Mouse (Mus musculus) testis, postnatal 14 days (tissue): ENCODE measurements around the gene Stk33.

Source experiments
- DNase-seq: peaks from one replicate; pipeline ENCODE4 v3.0.0; 2021; ENCODE audit warnings: low spot score

Gene Stk33

GRCm38 (mm10) chr7:109239346-109239745 is 199.5 kb downstream of the Stk33 start:
- no peak for DNase-seq

- no peak for DNase-seq
Measured at GRCm38 (mm10) chr7:109238724-109239123, 200.2 kb downstream of the Stk33 start.

GRCm38 (mm10) chr7:109234882-109235640 is 203.8 kb downstream of the Stk33 start:
- DNase-seq: no peak

GRCm38 (mm10) chr7:109234476-109234875 is 204.4 kb downstream of the Stk33 start:
- DNase-seq: no peak

- no peak for DNase-seq
Measured at GRCm38 (mm10) chr7:109231881-109232321, 207.0 kb downstream of the Stk33 start.

GRCm38 (mm10) chr7:109231307-109231706 is 207.6 kb downstream of the Stk33 start:
- DNase-seq: no peak

- DNase-seq: peak; percentile 44
Measured at GRCm38 (mm10) chr7:109230806-109231205, 208.1 kb downstream of the Stk33 start.
